Mouse (Mus musculus) hematopoietic multipotent progenitor cell, adult 10-12 weeks (in vitro differentiated cells): Measurements from ENCODE around the gene Wdr89. TPM values are rescaled to one million over a fixed set of nuclear protein-coding genes. Genes with fewer than 3 reads are reported as not detected.

Experiments used
- polyA plus RNA-seq: library from polyadenylated mRNA; stranded (reverse); fragments of >175 nt; gene quantifications from 2 replicates; pipeline ENCODE4 v1.2.3, GENCODE M21; 2012; ENCODE audit warnings: low replicate concordance

Wdr89 gene
- 2.0 and 9.3 TPM in 2 replicates for polyA plus RNA-seq

DNA sequence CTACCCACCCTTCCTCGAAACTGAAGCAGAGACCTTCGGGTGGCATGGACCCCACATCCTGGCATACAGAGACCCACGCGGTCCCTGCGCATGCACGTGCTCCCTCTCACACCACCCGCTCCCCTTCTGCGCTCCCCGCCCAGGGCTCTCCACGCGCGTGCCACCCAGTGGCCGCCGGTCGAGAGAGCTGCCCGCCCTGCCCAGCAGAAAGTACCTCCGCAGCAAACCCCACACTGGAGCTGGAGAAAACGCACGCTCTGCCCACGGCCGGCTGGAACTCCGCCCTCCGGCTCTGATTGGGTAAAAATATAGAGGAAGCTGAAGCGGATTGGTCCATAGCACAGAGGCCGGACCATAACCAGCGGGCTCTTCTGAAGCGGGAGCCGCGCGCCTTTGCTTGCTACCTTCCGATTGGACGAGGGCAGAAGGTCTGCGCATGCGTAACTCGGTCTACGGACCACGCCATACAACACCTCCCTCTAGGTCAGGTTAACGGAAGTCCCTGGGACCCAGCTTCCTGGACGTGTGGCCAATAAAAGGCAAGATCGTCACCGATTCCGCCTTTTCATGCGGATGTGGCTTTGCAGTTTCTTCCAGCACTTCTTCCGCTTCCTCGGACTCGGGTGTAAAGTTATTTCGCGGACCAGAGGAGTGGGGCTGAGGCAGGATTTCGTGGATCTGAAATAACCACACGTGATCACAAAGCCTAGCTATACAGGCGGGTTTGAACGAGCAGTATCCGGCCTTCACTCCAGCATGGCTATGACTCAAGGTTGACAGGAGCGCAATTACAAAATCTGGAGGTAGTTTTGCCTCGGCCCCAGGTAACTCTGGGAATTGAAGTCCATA is at the start of gene Wdr89:
Gene Wdr89 (minus strand): TSS at position 280 of the 849 bp plus-strand sequence.

GRCm38 (mm10) chr12:75596154-75597002 is 73.0 kb downstream of the Wdr89 start, which contains the start of gene Ppp2r5e:
Gene Ppp2r5e, minus strand, starts transcription at chr12:75596245.

Other genes starting within 250 kb of the Wdr89 start
- 43.5 and 95.4 TPM in 2 replicates for gene Ppp2r5e, start 73.3 kb downstream of the Wdr89 start, polyA plus RNA-seq
- gene Sgpp1, start 66.2 kb upstream of the Wdr89 start, polyA plus RNA-seq: 27.6 and 28.4 TPM in 2 replicates
- gene Syne2, start 148.6 kb upstream of the Wdr89 start, polyA plus RNA-seq: 6.4 and 7.0 TPM in 2 replicates